Mouse (Mus musculus): ENCODE measurements around the gene Ttyh3.

Ttyh3 gene

GRCm38 (mm10) chr5:140633432-140633831 is 15.4 kb downstream of the Ttyh3 start:
- no peak for DNase-seq (ENCODE audit: low read depth, low spot score)

GRCm38 (mm10) chr5:140628995-140629394 is 19.8 kb downstream of the Ttyh3 start:
- DNase-seq (ENCODE audit: low read depth, low spot score) = no peak

GRCm38 (mm10) chr5:140627580-140627979 is 21.3 kb downstream of the Ttyh3 start:
- no peak for DNase-seq (ENCODE audit: low read depth, low spot score)

GRCm38 (mm10) chr5:140624961-140625360 is 23.9 kb downstream of the Ttyh3 start:
- no peak for DNase-seq (ENCODE audit: low read depth, low spot score)

- DNase-seq (ENCODE audit: low read depth, low spot score) = no peak
These were observed 24.6 kb downstream of the Ttyh3 start for GRCm38 (mm10) chr5:140624238-140624637.

GRCm38 (mm10) chr5:140623791-140624190 is 25.0 kb downstream of the Ttyh3 start:
- DNase-seq (ENCODE audit: low read depth, low spot score) = no peak

- no peak for DNase-seq (ENCODE audit: low read depth, low spot score)
These were observed 25.7 kb downstream of the Ttyh3 start for GRCm38 (mm10) chr5:140622978-140623670.

GRCm38 (mm10) chr5:140621517-140621916 is 27.3 kb downstream of the Ttyh3 start:
- DNase-seq (ENCODE audit: low read depth, low spot score) = no peak

GRCm38 (mm10) chr5:140621092-140621491 is 27.7 kb downstream of the Ttyh3 start:
- no peak for DNase-seq (ENCODE audit: low read depth, low spot score)

- DNase-seq (ENCODE audit: low read depth, low spot score) = no peak
These were observed 28.7 kb downstream of the Ttyh3 start for GRCm38 (mm10) chr5:140619895-140620736.

GRCm38 (mm10) chr5:140619151-140619771 is 29.6 kb downstream of the Ttyh3 start:
- no peak for DNase-seq (ENCODE audit: low read depth, low spot score)

- no peak for DNase-seq (ENCODE audit: low read depth, low spot score)
These were observed 31.1 kb downstream of the Ttyh3 start for GRCm38 (mm10) chr5:140617714-140618113.

- no peak for DNase-seq (ENCODE audit: low read depth, low spot score)
These were observed 32.1 kb downstream of the Ttyh3 start for GRCm38 (mm10) chr5:140616691-140617090.

- DNase-seq (ENCODE audit: low read depth, low spot score) = no peak
These were observed 32.7 kb downstream of the Ttyh3 start for GRCm38 (mm10) chr5:140616110-140616503.

GRCm38 (mm10) chr5:140615321-140616109 is 33.3 kb downstream of the Ttyh3 start:
- DNase-seq (ENCODE audit: low read depth, low spot score) = no peak

GRCm38 (mm10) chr5:140614837-140615236 is 34.0 kb downstream of the Ttyh3 start:
- no peak for DNase-seq (ENCODE audit: low read depth, low spot score)

GRCm38 (mm10) chr5:140614141-140614540 is 34.7 kb downstream of the Ttyh3 start:
- no peak for DNase-seq (ENCODE audit: low read depth, low spot score)

GRCm38 (mm10) chr5:140612191-140612590 is 36.6 kb downstream of the Ttyh3 start:
- DNase-seq (ENCODE audit: low read depth, low spot score) = no peak

GRCm38 (mm10) chr5:140611611-140612185 is 37.1 kb downstream of the Ttyh3 start:
- no peak for DNase-seq (ENCODE audit: low read depth, low spot score)

- peak; percentile 62 for DNase-seq (ENCODE audit: low read depth, low spot score)
These were observed 37.7 kb downstream of the Ttyh3 start for GRCm38 (mm10) chr5:140611021-140611583.
